Mouse (Mus musculus) spleen, adult 2 months (tissue): ENCODE measurements around the gene Zcwpw1.

ENCODE experiments used
- CTCF ChIP-seq: fragments of 200-500 bp; IDR thresholded peaks from 2 replicates; pipeline ENCODE4 v1.5.1; 2011; ENCODE audit warnings: mild to moderate bottlenecking, inconsistent platforms; ENCODE audit not compliant: insufficient read depth, insufficient read length, insufficient replicate concordance; ENCODE audit errors: extremely low read depth
- POLR2A ChIP-seq: fragments of 200-500 bp; IDR thresholded peaks from 2 replicates; pipeline ENCODE4 v1.6.1; 2011; ENCODE audit warnings: low read depth, low read length, inconsistent platforms

DNA sequence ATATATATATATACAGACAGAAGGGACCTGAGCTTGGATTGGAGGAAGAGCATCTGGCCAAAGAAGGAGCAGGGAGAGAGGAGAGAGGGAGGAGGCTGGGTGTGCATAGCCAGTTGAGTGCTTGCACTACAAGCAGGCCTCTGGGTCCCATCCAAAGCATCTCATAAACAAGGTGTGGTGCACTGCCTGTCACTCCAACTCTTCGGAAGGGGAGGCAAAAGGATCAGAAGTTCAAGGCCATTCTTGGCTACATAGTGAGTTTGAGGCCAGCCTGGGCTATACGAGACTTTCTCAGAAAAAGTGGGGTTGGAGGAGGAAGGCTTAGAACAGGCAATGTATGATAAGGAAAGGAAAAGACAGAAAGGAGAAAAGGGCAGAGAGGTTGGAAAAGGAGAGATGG lies 38.4 kb downstream of the Zcwpw1 start:
- TF ChIP-seq CTCF (no peak), POLR2A (no peak)
